Mouse (Mus musculus) CH12.LX (cell line): ENCODE results near the gene Rtp1.

ENCODE experiments used
- CTCF ChIP-seq, 2 experiments: IDR thresholded peaks in 1 of 2; conservative IDR thresholded peaks in 1 of 2; 2 replicates each; pipeline ENCODE4 v1.5.1; 2011 to 2012; ENCODE audit warnings: low read depth in 2 of 2, low read length in 2 of 2, improper control_type of control experiment in 1 of 2, inconsistent platforms in 1 of 2, mild to moderate bottlenecking in 1 of 2, moderate library complexity in 1 of 2
- EP300 ChIP-seq: IDR thresholded peaks from 2 replicates; pipeline ENCODE4 v1.6.1; 2011; ENCODE audit warnings: low read length, improper control_type of control experiment
- ETS1 ChIP-seq: conservative IDR thresholded peaks from 2 replicates; pipeline ENCODE4 v1.6.1; 2012; ENCODE audit warnings: low read depth, mild to moderate bottlenecking, inconsistent platforms, low read length, improper control_type of control experiment, moderate library complexity
- MAFK ChIP-seq: IDR thresholded peaks from 2 replicates; pipeline ENCODE4 v1.6.1; 2011; ENCODE audit warnings: low read length, improper control_type of control experiment; ENCODE audit not compliant: insufficient replicate concordance
- POLR2A ChIP-seq: IDR thresholded peaks from 2 replicates; pipeline ENCODE4 v1.6.1; 2011; ENCODE audit warnings: low read depth, mild to moderate bottlenecking, improper control_type of control experiment, low read length
- TCF12 ChIP-seq: IDR thresholded peaks from 2 replicates; pipeline ENCODE4 v1.6.1; 2014; ENCODE audit warnings: low read depth, mild to moderate bottlenecking, inconsistent platforms, low read length, improper control_type of control experiment
- UBTF ChIP-seq: IDR thresholded peaks from 2 replicates; pipeline ENCODE4 v1.6.1; 2012; ENCODE audit warnings: low read depth, mild to moderate bottlenecking, inconsistent platforms, low read length, improper control_type of control experiment, moderate library complexity
- USF1 ChIP-seq: IDR thresholded peaks from 2 replicates; pipeline ENCODE4 v1.6.1; 2014; ENCODE audit warnings: low read depth, mild to moderate bottlenecking, inconsistent platforms, low read length, improper control_type of control experiment
- ZC3H11A ChIP-seq: IDR thresholded peaks from 2 replicates; pipeline ENCODE4 v1.6.1; 2012; ENCODE audit warnings: low read depth, mild to moderate bottlenecking, inconsistent platforms, low read length, improper control_type of control experiment

GRCm38 (mm10) chr16:23456534-23456933 is 27.6 kb downstream of the Rtp1 start:
- TF ChIP-seq CTCF (conservative IDR thresholded peaks at IDR 0.05 in 1 of 2, IDR thresholded peaks at IDR 0.05 in 1 of 2; ENCODE audit: low read depth in 2 of 2, low read length in 2 of 2) (no peak), MAFK (no peak), ETS1 (no peak), POLR2A (no peak), TCF12 (no peak), USF1 (no peak), ZC3H11A (no peak), UBTF (no peak), EP300 (no peak)
